Mouse (Mus musculus) R1 (cell line): ENCODE measurements around the gene Dnajc21.
A peak's percentile ranks its signal among the peaks of the same experiment; 100 is the strongest.

Source experiments
- DNase-seq: peaks from one replicate; pipeline ENCODE4 v3.0.0-alpha.2; 2018; ENCODE audit warnings: low read depth, low spot score

Gene Dnajc21

DNA sequence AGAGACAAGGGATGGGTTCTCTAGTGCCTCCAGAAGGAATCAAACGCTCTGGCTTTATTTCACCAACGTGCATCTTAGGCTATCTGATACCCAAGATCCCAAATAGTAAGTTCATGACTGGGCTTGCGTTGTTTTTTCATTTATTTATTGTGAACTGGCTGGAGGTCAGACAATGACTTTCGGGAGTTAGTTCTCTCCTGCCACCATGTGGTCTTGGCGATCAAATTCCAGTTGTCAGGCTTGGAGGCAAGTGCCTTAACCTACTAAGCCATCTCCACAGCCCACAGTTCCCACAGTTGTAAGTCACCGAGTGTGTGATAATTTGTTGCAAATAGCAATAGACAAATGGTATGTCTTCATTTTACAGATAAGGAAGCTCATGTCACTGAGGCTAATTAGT is 30.4 kb downstream of the Dnajc21 start:
- no peak for DNase-seq

DNA sequence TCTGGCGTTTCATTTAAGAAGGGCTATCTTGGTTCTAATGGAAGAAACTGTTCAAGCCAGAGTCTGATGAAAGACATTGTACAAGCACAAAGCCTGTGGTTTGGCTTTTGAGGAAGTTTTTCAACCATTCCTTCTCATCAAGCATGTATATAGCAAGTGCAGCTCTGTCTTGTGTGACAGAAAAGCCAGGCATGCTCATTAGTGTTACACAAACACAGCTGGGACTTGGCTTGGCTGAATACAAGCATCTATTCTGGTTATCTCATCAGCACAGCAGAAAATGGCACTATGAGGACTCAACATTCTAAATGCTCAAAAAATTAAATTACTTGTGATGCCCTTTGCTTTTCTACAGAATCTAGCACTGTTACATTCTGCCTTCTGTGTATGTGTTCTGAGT is 33.4 kb downstream of the Dnajc21 start:
- no peak for DNase-seq

DNA sequence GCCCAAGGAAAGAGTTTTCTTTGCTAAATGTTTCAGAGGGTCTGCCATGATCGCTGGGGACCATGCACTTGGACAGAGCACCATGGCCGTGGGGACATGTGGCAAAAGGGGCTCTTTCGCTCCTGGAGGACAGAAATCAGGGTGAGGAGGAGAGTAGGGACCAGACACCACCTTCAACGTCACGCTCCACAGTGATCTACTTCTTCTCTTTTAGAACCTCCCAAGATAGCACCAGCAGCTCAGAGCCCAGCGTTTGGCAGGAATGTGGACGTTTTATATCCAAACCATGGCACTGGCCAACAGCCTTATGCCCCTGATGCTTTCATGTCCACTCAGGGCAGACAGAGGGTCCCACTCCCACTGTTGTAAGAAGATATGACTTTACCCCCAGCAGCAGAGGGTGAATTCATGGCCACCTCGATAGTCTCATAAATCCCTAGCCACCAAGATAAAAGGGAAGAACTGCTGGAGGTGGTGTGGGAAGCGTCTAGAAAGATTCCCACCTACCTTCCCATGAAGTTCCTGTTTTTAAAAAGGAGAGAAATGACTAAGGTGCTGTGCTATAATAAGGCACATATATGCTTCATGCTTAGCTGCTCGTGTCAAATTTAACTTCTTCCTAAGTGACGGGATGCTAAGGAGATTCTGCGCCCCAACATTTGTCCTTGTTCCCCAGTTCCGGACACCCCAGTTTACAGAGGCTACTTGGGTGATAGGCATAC is 43.6 kb downstream of the Dnajc21 start:
- no peak for DNase-seq

DNA sequence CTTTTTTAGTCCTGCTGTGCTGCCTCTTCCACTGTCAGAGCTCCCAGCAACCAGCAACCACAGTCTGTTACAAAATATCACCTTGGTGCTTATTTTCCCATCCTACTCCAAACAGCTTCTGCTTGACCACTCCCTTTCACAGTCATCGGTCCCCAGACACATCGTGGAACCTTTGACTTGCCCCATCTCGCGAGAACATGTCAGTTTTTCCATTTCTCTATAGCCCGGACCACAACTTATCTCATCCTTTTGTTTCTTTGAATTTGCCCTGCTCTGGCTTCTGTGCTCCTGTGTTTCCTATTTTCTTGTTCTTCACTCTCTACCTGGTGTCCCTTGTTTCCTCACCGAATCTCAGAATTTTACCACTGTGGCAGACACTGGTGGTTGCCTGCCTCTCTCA is 44.2 kb downstream of the Dnajc21 start:
- peak; percentile 25 for DNase-seq

DNA sequence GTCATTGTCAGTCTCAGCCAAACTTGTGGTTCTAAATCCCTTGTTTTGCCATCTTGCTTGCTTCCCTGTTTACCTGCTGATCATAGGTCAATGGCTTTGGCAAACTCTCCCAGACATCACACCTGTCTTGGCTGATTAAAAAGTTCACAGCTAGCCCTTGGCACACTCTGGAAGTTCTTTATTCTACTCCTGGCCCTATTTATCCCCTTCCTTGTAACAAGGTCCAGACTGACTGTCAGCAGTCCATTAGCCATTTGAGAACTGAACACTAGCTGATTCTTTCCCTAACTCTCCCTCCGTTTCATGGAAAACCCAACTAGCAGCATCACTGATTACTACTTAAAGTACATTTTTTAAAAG is 48.6 kb downstream of the Dnajc21 start:
- DNase-seq: no peak

DNA sequence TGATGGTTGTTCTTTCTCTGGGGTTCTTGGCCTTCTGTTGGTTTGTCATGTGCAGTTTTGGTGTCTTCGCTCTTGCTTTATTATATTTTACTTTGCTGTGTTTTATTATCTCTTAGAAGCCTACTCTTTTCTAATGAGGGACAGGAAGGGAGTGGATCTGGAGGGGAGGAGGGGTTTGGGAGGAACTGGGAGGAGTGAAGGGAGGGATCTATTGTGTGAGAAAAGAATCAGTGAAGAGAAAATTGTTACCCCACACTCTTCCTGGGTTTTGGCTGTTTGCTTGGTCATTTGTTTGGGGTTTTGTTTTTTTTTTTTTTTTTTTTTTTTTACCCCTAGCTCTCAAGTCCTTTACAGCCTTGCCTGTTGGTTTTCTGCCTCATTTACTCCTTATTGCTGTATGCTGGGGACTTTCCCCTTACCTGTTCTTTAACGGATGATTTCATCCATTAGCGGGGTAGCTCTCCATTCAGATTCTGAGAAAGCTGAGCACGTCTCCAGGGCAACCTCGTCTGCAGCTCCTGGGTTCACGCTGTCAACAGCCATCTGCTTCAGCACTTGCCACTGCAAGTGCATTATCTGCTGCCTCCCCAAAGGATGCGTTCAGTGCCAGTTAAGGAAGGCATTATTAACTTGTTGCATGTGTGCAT is 49.1 kb downstream of the Dnajc21 start:
- DNase-seq: no peak

DNA sequence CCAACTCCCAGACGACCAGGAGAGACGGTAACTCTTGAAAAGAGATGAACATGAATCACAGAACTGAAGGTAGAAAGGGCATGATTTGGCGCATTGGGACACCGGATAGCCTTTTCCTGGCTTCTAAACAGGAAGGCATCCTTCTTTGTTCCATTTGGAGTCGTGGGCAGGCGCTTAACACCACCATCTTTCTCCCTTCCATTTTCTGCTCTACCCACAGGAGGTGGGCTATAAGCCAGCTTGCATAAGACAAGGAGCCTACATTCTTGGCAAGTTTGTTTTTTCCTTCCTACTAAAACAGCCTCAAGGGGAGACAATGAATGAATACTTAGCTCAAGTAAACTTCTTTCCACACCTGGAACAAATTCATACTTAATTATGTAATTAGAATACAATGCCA is 56.7 kb downstream of the Dnajc21 start:
- no peak for DNase-seq

DNA sequence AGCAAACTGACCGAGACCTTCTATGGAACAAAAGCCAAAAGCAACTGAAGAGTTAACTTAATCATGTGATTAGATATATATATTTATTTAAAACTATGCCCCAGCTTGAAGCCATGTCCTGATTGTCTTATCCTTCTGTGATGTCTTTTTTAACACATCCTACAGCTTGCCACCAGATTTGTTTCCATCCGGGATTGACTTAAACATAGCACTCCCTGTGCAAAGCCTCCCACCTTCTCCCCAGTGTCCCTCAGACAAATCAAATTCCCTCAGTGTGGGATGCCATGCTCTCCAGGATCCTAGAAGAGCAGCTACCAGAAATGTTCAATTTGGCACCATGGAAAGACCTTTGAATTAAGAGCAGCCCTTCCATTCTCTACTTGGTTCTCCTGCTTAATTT is 59.4 kb downstream of the Dnajc21 start:
- DNase-seq: no peak

DNA sequence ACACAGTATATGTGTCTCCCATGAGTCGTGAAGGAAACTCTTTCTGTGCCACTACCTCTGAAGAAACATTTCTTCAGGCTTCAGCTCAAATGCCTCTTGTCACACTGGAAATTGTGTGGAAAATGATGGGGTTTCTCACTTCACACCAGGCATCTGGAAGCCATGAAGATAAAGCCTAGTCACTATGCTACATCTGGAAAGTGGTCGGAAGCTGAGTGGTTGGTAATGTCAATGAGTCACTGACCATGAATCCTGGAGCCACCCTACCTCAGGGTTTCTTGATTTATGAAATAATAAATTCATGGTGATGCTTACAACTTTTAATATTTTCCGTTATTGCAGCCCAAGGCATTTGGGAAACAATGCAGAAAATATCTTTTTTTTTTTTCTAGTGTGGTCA is 60.5 kb downstream of the Dnajc21 start:
- DNase-seq: no peak

DNA sequence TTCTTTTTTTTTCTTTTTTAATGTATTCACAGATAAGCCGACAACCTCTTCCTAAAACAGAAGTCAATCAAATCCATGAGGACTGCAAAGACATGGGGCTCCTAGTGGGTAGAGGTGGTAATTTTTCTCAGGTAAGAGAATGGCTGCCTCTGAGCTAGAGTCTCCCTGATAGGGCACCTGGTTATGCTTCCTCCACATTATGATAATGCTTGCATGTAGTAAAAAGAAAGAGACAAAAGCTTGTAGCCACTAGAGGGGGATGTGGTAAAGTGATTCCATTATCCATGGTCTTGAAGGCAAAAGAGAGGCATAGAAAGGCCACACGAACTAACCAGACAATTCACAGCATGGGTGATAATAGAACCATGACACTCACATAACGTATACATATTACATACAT is 69.9 kb downstream of the Dnajc21 start:
- peak; percentile 22 for DNase-seq

DNA sequence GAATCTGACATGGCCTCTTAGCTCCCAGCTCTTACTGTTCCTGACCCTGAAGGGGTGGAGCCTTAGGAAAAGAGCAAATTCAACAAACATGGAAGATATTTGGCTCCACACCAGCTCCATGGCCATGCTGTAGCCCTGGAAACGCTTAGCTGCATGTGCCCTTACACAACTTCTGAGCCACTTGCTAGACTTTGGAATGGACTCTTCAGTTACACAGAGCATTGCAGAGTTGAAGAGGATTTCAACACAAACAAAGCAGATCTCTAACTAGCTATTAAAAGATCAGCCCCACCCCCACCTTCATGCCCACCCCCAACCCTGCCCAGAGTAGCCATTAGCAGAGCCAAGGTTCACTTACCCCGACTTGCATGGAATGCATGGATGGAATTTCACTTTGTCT is 70.5 kb downstream of the Dnajc21 start:
- no peak for DNase-seq
